Mouse (Mus musculus): ENCODE measurements at regions not wholly inside any gene's neighbourhood (a gene's known extent, or its start where the extent isn't known, plus 50 kb on each side); places are given as distances from the start of the nearest gene placed in this dataset.
"Not testable (repeated sequence)": the region's sequence is repeated elsewhere in the genome, so short reads cannot be mapped to it uniquely, and the experiment has no call there.

DNA sequence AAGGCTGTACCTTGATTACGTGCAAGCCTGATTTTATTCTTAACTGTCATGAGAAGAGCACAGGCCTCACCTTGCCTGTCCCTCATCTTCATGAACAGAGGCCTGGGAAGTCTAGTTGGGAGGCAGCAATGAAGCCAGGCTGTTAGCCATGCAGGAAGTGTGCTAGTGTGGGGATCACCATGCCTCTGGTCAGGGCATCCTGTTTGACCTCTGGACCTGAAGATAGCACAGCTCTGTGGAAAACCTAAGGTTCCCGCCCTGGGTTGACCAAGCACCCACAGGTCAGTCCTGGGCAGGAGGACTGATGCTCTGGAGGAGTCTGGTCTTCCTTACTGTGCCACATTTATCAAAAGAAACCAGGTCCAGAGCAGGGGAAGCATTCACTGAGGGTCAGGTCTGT is 157.6 kb downstream of the Gm906 start:
- ATAC-seq (replicated peaks in 1 of 2; ENCODE audit: insufficient read depth in 1 of 2, low FRiP score in 2 of 2, low TSS enrichment in 1 of 2, low read depth in 1 of 2, poor library complexity in 2 of 2, severe bottlenecking in 2 of 2), result no peak

DNA sequence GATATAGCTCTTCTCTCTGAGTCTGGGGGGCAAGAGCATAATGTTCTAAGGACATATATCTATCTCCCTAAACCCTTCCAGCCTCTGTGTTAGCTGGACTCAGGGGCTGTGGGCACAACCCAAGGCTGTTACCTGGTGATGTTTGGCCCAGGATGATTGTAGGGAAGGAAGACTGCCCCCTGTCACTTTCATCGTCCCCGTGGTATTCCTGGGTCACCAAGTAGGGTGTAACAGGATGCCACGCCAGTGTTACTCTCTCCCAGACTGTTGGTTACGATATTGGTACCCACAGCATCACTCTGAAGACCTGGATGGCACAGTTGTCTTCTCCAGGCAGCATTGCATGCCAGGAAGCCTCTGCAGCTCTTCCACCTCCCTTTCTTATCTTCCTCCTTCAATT is 185.3 kb downstream of the Gm906 start:
- ATAC-seq (replicated peaks in 1 of 2; ENCODE audit: insufficient read depth in 1 of 2, low FRiP score in 2 of 2, low TSS enrichment in 1 of 2, low read depth in 1 of 2, poor library complexity in 2 of 2, severe bottlenecking in 2 of 2), result no peak

DNA sequence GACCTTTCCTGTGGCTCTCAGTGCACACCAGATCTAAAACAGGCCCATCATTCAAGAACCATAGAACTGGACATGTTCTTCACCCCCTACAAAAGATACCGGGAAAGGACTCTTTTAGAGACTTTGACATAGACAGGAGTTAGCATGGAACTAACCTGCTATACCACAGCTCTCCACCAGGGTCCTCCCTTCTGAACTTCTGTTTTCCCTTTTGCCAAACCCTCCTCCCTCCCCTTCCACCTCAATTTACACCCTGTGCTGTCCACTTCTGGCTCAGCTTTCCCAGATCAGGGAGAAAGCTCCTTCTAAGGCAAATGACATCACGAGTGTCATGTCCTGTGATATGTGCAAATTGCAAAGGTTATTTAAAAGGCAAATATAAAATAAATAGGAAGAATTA is 185.7 kb downstream of the Gm906 start:
- ATAC-seq (replicated peaks in 1 of 2; ENCODE audit: insufficient read depth in 1 of 2, low FRiP score in 2 of 2, low TSS enrichment in 1 of 2, low read depth in 1 of 2, poor library complexity in 2 of 2, severe bottlenecking in 2 of 2), result not testable (repeated sequence)

DNA sequence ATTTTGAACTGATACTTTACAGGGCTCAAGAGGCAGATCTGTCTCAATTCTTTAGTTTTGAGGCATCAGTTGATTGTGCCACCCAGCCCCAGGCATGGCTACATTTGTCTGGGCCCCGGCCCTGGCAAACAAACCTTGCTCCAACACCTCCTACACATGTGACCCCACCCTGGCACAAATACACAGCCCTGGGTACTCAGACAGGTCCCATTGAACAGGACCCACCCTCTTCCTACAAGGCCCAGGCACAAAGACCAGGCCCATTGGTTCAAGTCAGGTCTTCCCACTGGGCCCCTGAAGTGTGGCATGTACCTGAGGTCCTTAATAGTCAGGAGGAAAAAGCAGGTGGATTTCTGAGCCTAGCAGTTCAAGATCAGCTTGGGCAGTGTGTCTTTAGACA is 190.4 kb downstream of the Gm906 start:
- ATAC-seq (replicated peaks in 1 of 2; ENCODE audit: insufficient read depth in 1 of 2, low FRiP score in 2 of 2, low TSS enrichment in 1 of 2, low read depth in 1 of 2, poor library complexity in 2 of 2, severe bottlenecking in 2 of 2), result not testable (repeated sequence)

DNA sequence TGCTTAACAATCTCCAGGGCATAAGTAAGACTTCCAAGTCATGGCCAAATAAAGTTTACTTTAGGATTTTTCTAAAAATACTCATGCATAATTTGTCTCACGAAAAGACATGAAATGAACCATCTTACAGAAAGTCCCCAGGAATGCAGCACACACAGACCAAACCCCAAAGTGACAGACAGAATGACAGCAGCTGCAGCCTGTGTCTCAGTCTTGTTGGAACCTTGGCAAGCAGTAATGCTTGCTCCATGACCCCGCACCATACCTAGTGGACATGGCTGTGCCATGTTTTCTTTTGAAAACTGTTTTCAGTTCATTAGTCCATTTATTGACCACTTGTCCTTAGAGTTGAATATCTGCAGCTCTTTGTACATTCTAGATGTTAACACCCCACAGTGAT is 191.1 kb downstream of the Gm906 start:
- ATAC-seq (replicated peaks in 1 of 2; ENCODE audit: insufficient read depth in 1 of 2, low FRiP score in 2 of 2, low TSS enrichment in 1 of 2, low read depth in 1 of 2, poor library complexity in 2 of 2, severe bottlenecking in 2 of 2), result not testable (repeated sequence)

DNA sequence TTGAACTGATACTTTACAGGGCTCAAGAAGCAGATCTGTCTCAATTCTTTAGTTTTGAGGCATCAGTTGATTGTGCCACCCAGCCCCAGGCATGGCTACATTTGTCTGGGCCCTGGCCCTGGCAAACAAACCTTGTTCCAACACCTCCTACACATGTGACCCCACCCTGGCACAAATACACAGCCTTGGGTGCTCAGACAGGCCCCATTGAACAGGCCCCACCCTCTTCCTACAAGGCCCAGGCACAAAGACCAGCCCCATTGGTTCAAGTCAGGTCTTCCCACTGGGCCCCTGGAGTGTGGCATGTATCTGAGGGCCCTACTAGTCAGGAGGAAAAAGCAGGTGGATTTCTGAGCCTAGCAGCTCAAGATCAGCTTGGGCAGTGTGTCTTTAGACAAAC is 198.4 kb downstream of the Gm906 start:
- ATAC-seq (replicated peaks in 1 of 2; ENCODE audit: insufficient read depth in 1 of 2, low FRiP score in 2 of 2, low TSS enrichment in 1 of 2, low read depth in 1 of 2, poor library complexity in 2 of 2, severe bottlenecking in 2 of 2), result not testable (repeated sequence)

DNA sequence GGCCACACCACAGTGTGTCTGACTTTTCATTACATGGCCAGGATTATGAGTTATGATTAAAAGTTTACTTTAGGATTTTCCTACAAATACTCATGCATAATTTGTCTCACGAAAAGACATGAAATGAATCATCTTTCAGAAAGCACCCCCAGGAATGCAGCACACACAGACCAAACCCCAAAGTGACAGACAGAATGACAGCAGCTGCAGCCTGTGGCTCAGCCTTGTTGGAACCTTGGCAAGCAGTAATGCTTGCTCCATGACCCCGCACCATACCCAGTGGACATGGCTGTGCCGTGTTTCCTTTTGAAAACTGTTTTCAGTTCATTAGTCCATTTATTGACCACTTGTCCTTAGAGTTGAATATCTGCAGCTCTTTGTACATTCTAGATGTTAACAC is 199.0 kb downstream of the Gm906 start:
- not testable (repeated sequence) for ATAC-seq (replicated peaks in 1 of 2; ENCODE audit: insufficient read depth in 1 of 2, low FRiP score in 2 of 2, low TSS enrichment in 1 of 2, low read depth in 1 of 2, poor library complexity in 2 of 2, severe bottlenecking in 2 of 2)

DNA sequence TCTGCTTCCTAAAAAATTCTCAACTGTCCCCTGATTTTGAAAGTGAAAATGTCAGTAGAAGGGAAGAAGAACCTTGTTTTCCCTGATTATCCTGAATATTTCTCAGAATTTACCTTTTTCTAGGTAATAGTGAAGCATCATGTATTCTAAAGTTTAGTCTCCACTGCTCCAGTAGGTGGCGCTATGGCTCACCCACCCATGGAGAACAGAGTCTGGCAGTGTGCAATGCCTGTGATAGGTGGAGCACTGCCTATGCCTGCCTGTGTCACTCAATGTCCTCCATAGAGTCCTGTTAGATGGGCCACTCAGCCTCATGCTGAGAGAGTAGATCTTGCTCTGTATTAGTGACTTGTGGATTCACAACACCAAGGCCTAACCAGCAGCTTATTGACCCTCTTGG is 218.4 kb downstream of the Gm906 start:
- ATAC-seq (replicated peaks in 1 of 2; ENCODE audit: insufficient read depth in 1 of 2, low FRiP score in 2 of 2, low TSS enrichment in 1 of 2, low read depth in 1 of 2, poor library complexity in 2 of 2, severe bottlenecking in 2 of 2), result no peak

DNA sequence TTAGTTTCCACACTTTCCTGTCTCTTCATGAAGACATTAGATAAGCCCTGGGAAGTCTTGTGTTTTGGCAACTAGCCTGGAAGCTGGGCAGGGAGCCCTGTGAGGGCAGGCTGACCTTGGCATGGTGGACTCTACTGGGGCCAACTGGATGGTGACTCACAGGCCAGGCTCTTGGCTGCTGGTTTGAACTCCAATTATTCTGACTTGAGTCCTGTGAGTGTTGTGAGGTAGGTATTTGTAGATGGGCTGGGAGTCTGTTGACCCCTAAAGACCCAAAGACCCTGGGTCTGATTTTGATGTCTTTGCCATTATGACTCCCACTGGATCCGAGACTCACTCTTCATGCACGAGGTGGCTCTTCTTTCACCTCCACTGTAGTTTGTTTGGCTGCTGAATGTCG is 208.9 kb upstream of the Gm30302 start:
- not testable (repeated sequence) for ATAC-seq (replicated peaks in 1 of 2; ENCODE audit: insufficient read depth in 1 of 2, low FRiP score in 2 of 2, low TSS enrichment in 1 of 2, low read depth in 1 of 2, poor library complexity in 2 of 2, severe bottlenecking in 2 of 2)

DNA sequence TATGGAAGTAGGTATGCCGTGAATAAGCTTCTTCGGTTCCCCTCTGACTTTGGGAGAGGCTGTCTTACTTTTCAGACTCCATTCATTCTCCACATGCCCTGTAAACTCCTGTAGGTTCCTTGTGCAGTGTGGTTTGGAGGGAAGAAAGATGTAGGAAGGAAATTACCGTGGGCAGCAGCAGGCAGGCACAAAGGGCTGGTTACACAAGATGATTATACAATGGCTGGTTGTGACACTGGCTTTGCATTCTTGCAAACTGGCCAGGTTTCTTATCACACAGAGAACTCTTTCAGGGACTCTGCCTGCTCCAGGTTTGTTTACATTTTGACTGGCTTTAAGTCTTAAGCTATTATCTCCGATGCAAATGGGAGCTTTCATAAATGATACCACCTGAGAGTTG is 167.3 kb upstream of the Gm30302 start:
- ATAC-seq (replicated peaks in 1 of 2; ENCODE audit: insufficient read depth in 1 of 2, low FRiP score in 2 of 2, low TSS enrichment in 1 of 2, low read depth in 1 of 2, poor library complexity in 2 of 2, severe bottlenecking in 2 of 2), result not testable (repeated sequence)

DNA sequence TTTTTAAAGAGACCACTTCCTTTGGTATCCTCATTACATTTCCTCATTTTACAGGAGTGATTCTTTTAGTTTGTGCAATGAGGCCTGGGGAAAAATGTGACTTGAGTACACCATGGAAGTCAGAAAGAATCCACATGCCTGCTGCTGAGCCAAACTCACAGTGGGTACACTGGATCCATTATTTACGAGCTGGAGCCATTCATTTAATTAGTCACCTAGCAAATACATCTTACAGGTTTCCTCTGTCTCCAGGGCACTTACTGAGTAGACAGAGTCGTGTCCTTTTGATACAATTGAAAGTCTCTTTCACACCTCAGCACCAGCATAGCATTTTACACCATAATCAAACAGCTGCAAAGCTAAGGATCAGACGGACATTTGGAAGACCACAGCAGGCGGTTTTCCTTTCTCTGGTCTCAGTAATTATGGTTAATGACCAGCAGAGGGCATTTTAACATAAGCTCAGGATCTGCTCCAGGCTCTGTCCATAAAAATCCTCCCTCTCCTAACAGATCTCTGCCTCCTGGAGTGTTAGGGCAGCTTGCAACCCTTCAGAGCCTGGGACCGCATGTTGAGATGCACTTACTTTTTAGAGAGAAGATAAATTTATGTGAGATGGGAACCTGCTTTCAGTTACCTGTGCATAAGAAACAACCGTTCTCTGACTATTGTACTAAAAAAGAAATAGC is 159.3 kb upstream of the Gm30302 start:
- ATAC-seq (replicated peaks in 1 of 2; ENCODE audit: insufficient read depth in 1 of 2, low FRiP score in 2 of 2, low TSS enrichment in 1 of 2, low read depth in 1 of 2, poor library complexity in 2 of 2, severe bottlenecking in 2 of 2), result peak in 1 of 2 experiments; percentile 37; a peak in 1 of 4 replicates

DNA sequence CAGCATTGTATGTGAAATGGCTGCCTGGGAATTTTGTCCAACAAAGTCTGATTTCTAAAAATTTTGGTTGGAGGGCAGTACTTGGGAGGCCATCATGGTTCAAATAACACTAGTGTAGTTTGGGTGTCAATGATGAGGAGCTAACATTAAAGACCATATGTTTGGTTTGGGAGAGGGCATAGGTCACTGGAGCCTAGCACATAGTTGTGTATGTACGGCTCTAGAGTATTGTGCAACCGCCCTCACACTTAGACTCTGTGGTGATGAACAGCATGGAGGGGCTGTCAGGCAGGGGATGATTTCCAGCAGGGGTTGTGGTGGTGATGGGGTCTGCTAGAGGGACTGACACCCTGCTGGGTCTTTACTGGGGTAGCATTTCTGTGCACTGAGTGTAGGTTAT is 117.0 kb upstream of the Gm30302 start:
- no peak for ATAC-seq (replicated peaks in 1 of 2; ENCODE audit: insufficient read depth in 1 of 2, low FRiP score in 2 of 2, low TSS enrichment in 1 of 2, low read depth in 1 of 2, poor library complexity in 2 of 2, severe bottlenecking in 2 of 2)

Data from hematopoietic stem cell, adult 5-6 weeks (primary cell).